Comparison of ENCODE assay signal across 9 mouse cellular contexts in genomic region chr15:96654714-96655113, GRCm38 (mm10). TPM values are rescaled to one million over a fixed set of nuclear protein-coding genes. Genes with fewer than 3 reads are reported as not detected.
A peak's percentile ranks its signal among the peaks of the same experiment; 100 is the strongest.
DNase-seq lines count a peak whose midpoint lies in the region; ATAC-seq lines count a peak whose summit lies in the region.
"Had no signal": no experiment of that assay in that cellular context is flagged by ENCODE, and none has a peak within 500 bp of the region (broad histone marks: within the 10 kb centered on the region; RNA-seq: fewer than 3 reads in every experiment).

No protein-coding gene starts in this region.

- H3K4me2 ChIP-seq in kidney, embryonic 14.5 days (replicated peaks; ENCODE audit: low read depth, low read length) = no peak overlapping the region

- no peak for ATAC-seq in kidney, embryonic 14.5 days (ENCODE audit: low FRiP score, low TSS enrichment)
- ATAC-seq in hematopoietic stem cell, adult 5-6 weeks (replicated peaks in 1 of 2; ENCODE audit: insufficient read depth in 1 of 2, low FRiP score in 2 of 2, low TSS enrichment in 1 of 2, low read depth in 1 of 2, poor library complexity in 2 of 2, severe bottlenecking in 2 of 2) = peak; percentile 82 to 95
- ATAC-seq in erythroblast, adult 5-6 weeks (replicated peaks; ENCODE audit: low FRiP score, poor library complexity, severe bottlenecking) = no peak

- H3K27me3 ChIP-seq in kidney, embryonic 14.5 days (ENCODE audit: control insufficient read depth, insufficient read depth, low read length) = no peaks in the 10 kb centered on the region
- no peaks in the 10 kb centered on the region for H3K27me3 ChIP-seq in megakaryocyte, embryonic 14.5 days (replicated peaks)

- H3K9me3 ChIP-seq in kidney, embryonic 14.5 days (ENCODE audit: control insufficient read depth, low read length) = no peaks in the 10 kb centered on the region
- H3K9me3 ChIP-seq in megakaryocyte, embryonic 14.5 days = no peaks in the 10 kb centered on the region

- 35% methylated on average over 8 of the region's 8 CpGs for WGBS in kidney, embryonic 14.5 days

- H3K27ac ChIP-seq in kidney, embryonic 14.5 days (ENCODE audit: low read depth, low read length) = no peak overlapping the region
- H3K27ac ChIP-seq: heart, adult 2 months had no signal

- H3K36me3 ChIP-seq in kidney, embryonic 14.5 days (ENCODE audit: control insufficient read depth, insufficient read depth, low read length) = no peaks in the 10 kb centered on the region
- H3K36me3 ChIP-seq in megakaryocyte, embryonic 14.5 days (replicated peaks; ENCODE audit: low read length) = no peaks in the 10 kb centered on the region

- 0 out of 2 replicates have a peak, but pooled peaks cover 2% of the 10 kb centered on the region for H3K4me1 ChIP-seq in kidney, embryonic 14.5 days (ENCODE audit: control insufficient read depth, insufficient read depth, low read length)
- H3K4me1 ChIP-seq in megakaryocyte, embryonic 14.5 days = peaks cover 54% of the 10 kb centered on the region

- no peak overlapping the region for H3K9ac ChIP-seq in kidney, embryonic 14.5 days (ENCODE audit: low read depth, low read length)

- peak; percentile 16 to 20 for DNase-seq in kidney, postnatal 36 days
- peak; percentile 67 for DNase-seq in thymus, postnatal 25 days
- DNase-seq in c-Kit-positive CD71-positive TER-119-positive erythroid progenitor cells, embryonic 14.5 days (ENCODE audit: low spot score) = no peak
- DNase-seq in gastrocnemius, adult 18-20 months (ENCODE audit: low spot score) = no peak

- no peak overlapping the region for H3K4me3 ChIP-seq in kidney, embryonic 14.5 days (ENCODE audit: low read length)
- peak overlapping the region; percentile 89 for H3K4me3 ChIP-seq in megakaryocyte, embryonic 14.5 days (replicated peaks)
- H3K4me3 ChIP-seq: heart, adult 2 months had no signal

RNA-seq across cellular contexts. Expression of gene Slc38a1, which starts 12.0 kb away (rescaled TPM):
- polyA plus RNA-seq in kidney, embryonic 14.5 days (2014; fragmentation: Nextera tagmentation; extraction: Ambion mirVana) = 75.4 and 98.8 TPM in 2 replicates
- 87.5 and 108 TPM in 2 replicates for total RNA-seq in hematopoietic stem cell, adult 5-6 weeks (2017)
- 22.9 and 64.1 TPM in 2 replicates for polyA plus RNA-seq in megakaryocyte, embryonic 14.5 days (2012; ENCODE audit: insufficient read depth, low replicate concordance)
- total RNA-seq in erythroblast, adult 5-6 weeks (2015; ENCODE audit: low replicate concordance) = 15.3 and 27.3 TPM in 2 replicates
- total RNA-seq in erythroblast, adult 5-6 weeks (2017; ENCODE audit: low replicate concordance) = 6.6 TPM in 2 replicates
- total RNA-seq in gastrocnemius, adult 18-20 months (2021) = 1 to 10 TPM in 1 of 2 experiments, under 1 TPM in 1; 0.75 to 1.4 TPM

RNA-seq across cellular contexts. Expression of gene Slc38a2, which starts 44.8 kb away (rescaled TPM):
- 102 and 177 TPM in 2 replicates for polyA plus RNA-seq in kidney, embryonic 14.5 days (2014; fragmentation: Nextera tagmentation; extraction: Ambion mirVana)
- 128 and 155 TPM in 2 replicates for total RNA-seq in hematopoietic stem cell, adult 5-6 weeks (2017)
- polyA plus RNA-seq in megakaryocyte, embryonic 14.5 days (2012; ENCODE audit: insufficient read depth, low replicate concordance) = 4.2 and 5.6 TPM in 2 replicates
- total RNA-seq in erythroblast, adult 5-6 weeks (2015; ENCODE audit: low replicate concordance) = 34.4 and 44.7 TPM in 2 replicates
- 22.3 and 29.1 TPM in 2 replicates for total RNA-seq in erythroblast, adult 5-6 weeks (2017; ENCODE audit: low replicate concordance)
- 100 to 1,000 TPM in 1 of 2 experiments, 10 to 100 TPM in 1; 93.4 to 242 TPM for total RNA-seq in gastrocnemius, adult 18-20 months (2021)

Comparison
In these comparisons a context has a peak if more than half of its experiments do, and no peak if none do; other contexts are left out.
1. DNase-seq: peak in kidney, postnatal 36 days (2 of 2) and thymus, postnatal 25 days (single experiment); none in c-Kit-positive CD71-positive TER-119-positive erythroid progenitor cells, embryonic 14.5 days (single experiment) and gastrocnemius, adult 18-20 months (single experiment).
2. ATAC-seq: peak in hematopoietic stem cell, adult 5-6 weeks (2 of 2); none in kidney, embryonic 14.5 days (single experiment) and erythroblast, adult 5-6 weeks (single experiment).